Mouse (Mus musculus): ENCODE results near the gene Wrap73. TPM values are rescaled to one million over a fixed set of nuclear protein-coding genes. Genes with fewer than 3 reads are reported as not detected.

The Wrap73 gene
- polyA plus RNA-seq, 1 experiment = 69.3 TPM

DNA sequence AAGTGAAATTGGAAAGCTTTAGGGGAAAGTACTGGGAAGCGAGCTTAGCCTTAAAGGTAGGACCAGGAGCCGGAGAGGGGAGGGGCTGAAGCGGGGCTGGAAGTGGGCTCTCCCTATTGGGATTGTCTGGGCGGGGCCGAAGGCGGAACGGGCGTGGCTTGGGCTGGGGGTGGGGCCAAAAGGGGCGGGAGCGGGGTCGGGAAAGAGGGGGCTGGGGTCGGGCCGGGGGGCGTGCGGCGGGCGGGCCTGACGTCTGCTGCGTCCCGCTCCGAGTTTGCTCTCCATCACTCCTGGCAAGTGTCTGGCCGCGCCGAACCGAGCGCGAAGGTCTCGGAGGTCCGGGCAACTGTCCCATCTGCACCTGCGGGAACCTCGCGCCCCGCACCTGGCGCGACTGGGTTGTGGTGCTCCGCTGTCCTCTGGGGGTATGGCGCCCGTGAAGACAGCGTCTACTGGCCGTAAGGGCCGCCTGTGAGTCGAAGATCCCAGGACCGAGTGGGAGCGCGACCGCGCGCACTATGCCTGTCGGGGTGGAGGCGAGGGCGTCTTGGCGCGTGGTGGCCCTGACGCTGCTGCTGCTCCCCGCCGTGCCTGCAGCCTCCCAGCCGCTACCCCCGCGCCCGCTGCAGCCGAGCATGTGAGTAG is 28.5 kb downstream of the Wrap73 start, which contains the start of gene Megf6:
Gene Megf6 (plus strand): TSS at position 225 of the 645 bp plus-strand sequence.
- no peak within 1 kb of the TSS for H3K27ac ChIP-seq (ENCODE audit: control insufficient read depth, insufficient read depth, low read length)
- no peak within 1 kb of the TSS for H3K4me3 ChIP-seq (ENCODE audit: control insufficient read depth, insufficient read depth, low read length)
- H3K36me3 ChIP-seq (ENCODE audit: control insufficient read depth, insufficient read depth, low read length) = no peaks in the 10 kb centered on the region
- WGBS = 3% methylated on average over 61 of the region's 61 CpGs
- TF ChIP-seq POLR2A (IDR thresholded peaks at IDR 0.05; ENCODE audit: control insufficient read depth, extremely low read depth, insufficient read depth, low read length, poor library complexity) = no peak
- no peak for TF ChIP-seq CTCF (IDR thresholded peaks at IDR 0.05; ENCODE audit: borderline replicate concordance, control insufficient read depth, extremely low read depth, insufficient read depth, low read length, poor library complexity)
- H3K4me1 ChIP-seq (replicated peaks; ENCODE audit: control insufficient read depth, insufficient read depth, low read length) = no peaks in the 10 kb centered on the region
- peaks cover 4% of the 10 kb centered on the region; the same call in 1 of the 2 replicates for H3K27me3 ChIP-seq (ENCODE audit: control insufficient read depth, insufficient read depth, low read length)
- DNase-seq = no peak

DNA sequence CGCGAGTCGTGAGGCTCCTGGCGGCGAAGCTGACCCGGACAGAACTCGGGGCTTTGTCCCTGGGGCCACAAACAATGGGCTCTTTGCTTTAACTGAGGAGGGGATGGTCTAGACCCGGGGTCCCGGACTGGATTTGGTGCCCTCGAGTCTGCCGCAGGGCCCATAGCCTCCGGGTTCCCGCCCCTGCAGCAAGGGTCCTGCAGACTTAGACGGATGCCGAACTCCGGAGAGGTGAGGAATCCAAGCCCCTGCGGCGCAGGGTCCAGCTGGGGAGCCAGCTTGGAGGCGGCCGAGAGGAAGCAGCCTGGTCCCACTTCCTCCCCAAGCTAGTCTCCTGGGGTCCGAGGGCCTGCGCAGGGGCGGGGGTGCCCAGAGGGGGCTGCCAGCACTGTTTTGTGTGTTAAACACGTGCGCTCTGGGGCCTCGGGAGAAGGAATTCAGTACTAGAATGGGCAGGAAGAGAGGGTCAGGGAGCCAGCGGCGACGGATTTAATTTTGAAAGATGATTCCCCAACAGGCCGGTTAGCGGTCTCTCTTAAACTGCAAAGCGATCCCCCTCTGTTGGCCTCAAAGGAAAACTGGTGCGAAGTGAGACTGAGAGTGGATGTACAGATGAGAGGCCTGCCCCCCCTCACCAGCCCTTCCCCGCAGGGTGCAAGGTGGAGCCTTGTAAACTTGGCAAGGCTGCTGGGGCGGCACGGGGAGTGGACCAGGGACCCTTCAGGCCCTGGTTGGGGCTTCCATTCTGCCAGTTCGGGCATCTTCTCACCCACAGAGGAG is 29.2 kb downstream of the Wrap73 start:
- DNase-seq = no peak
- Histone ChIP-seq H3K27ac (ENCODE audit: control insufficient read depth, insufficient read depth, low read length) (no peak overlapping the region), H3K27me3 (ENCODE audit: control insufficient read depth, insufficient read depth, low read length) (peaks cover 4% of the 10 kb centered on the region; the same call in 1 of the 2 replicates), H3K4me1 (replicated peaks; ENCODE audit: control insufficient read depth, insufficient read depth, low read length) (no peaks in the 10 kb centered on the region), H3K4me3 (ENCODE audit: control insufficient read depth, insufficient read depth, low read length) (no peak overlapping the region), H3K36me3 (ENCODE audit: control insufficient read depth, insufficient read depth, low read length) (no peaks in the 10 kb centered on the region)
- WGBS = 3% methylated on average over 37 of the region's 37 CpGs
- no peak for TF ChIP-seq CTCF (IDR thresholded peaks at IDR 0.05; ENCODE audit: borderline replicate concordance, control insufficient read depth, extremely low read depth, insufficient read depth, low read length, poor library complexity)
- no peak for TF ChIP-seq POLR2A (IDR thresholded peaks at IDR 0.05; ENCODE audit: control insufficient read depth, extremely low read depth, insufficient read depth, low read length, poor library complexity)

- no peak for TF ChIP-seq POLR2A (IDR thresholded peaks at IDR 0.05; ENCODE audit: control insufficient read depth, extremely low read depth, insufficient read depth, low read length, poor library complexity)
- no peak for TF ChIP-seq CTCF (IDR thresholded peaks at IDR 0.05; ENCODE audit: borderline replicate concordance, control insufficient read depth, extremely low read depth, insufficient read depth, low read length, poor library complexity)
These were observed 29.9 kb downstream of the Wrap73 start for GRCm38 (mm10) chr4:154171931-154172604.

DNA sequence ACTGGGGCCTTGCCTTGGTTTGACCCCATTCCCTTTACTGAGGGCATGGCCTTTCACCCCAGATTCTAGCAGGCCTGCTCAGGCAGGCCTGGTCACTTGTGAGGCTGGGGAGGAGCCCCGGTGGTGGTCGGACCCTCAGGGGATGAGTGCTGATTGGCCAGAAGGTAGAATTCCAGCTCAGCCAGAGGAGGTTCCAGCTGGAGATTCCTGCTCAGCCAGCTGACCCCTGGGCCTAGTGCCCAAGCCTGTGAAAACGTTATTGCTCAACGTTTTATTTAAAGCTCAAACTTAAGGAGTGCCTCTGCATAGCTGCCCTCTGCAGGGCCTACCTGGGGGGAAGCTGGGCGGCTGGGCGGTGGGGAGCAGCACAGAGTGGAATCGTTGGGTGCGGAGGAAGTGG is 35.1 kb downstream of the Wrap73 start:
- Histone ChIP-seq H3K27ac (ENCODE audit: control insufficient read depth, insufficient read depth, low read length) (no peak overlapping the region), H3K36me3 (ENCODE audit: control insufficient read depth, insufficient read depth, low read length) (no peaks in the 10 kb centered on the region), H3K27me3 (ENCODE audit: control insufficient read depth, insufficient read depth, low read length) (no peaks in the 10 kb centered on the region; the same call in 1 of the 2 replicates), H3K4me1 (replicated peaks; ENCODE audit: control insufficient read depth, insufficient read depth, low read length) (no peaks in the 10 kb centered on the region), H3K4me3 (ENCODE audit: control insufficient read depth, insufficient read depth, low read length) (no peak overlapping the region)
- TF ChIP-seq POLR2A (IDR thresholded peaks at IDR 0.05; ENCODE audit: control insufficient read depth, extremely low read depth, insufficient read depth, low read length, poor library complexity) (no peak), CTCF (IDR thresholded peaks at IDR 0.05; ENCODE audit: borderline replicate concordance, control insufficient read depth, extremely low read depth, insufficient read depth, low read length, poor library complexity) (no peak)
- no peak for DNase-seq
- WGBS = 72% methylated on average over 8 of the region's 8 CpGs

More at GRCm38 (mm10) chr4:154171931-154172604, 29.9 kb downstream of the Wrap73 start:
- no peak for DNase-seq
- WGBS = 58% methylated on average over 13 of the region's 13 CpGs
- Histone ChIP-seq H3K36me3 (ENCODE audit: control insufficient read depth, insufficient read depth, low read length) (no peaks in the 10 kb centered on the region), H3K4me3 (ENCODE audit: control insufficient read depth, insufficient read depth, low read length) (no peak overlapping the region), H3K27ac (ENCODE audit: control insufficient read depth, insufficient read depth, low read length) (no peak overlapping the region), H3K4me1 (replicated peaks; ENCODE audit: control insufficient read depth, insufficient read depth, low read length) (no peaks in the 10 kb centered on the region), H3K27me3 (ENCODE audit: control insufficient read depth, insufficient read depth, low read length) (peaks cover 4% of the 10 kb centered on the region; the same call in 1 of the 2 replicates)

DNA sequence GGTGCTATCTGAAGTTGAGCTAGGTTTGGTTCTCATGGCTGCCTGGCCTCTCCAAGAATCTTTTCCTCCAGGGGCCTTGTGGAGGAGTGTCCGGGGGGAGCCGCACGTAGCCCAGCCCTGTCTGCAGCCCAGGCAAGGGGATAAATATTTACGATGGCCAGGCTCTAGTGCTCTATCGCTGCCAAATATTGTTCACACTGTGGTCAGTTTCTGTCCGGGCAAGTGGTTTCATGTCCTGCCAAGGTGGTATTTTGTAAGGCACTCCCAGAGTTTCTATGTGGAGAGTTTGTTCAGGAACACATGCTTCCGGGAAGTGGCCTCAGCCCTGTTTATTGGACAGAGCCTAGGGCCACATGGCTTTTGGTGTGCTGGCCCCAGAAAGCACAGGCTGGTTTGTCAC is 38.8 kb downstream of the Wrap73 start:
- no peak overlapping the region for H3K27ac ChIP-seq (ENCODE audit: control insufficient read depth, insufficient read depth, low read length)
- H3K27me3 ChIP-seq (ENCODE audit: control insufficient read depth, insufficient read depth, low read length) = no peaks in the 10 kb centered on the region
- H3K4me3 ChIP-seq (ENCODE audit: control insufficient read depth, insufficient read depth, low read length) = no peak overlapping the region
- 89% methylated on average over 7 of the region's 7 CpGs for WGBS
- H3K4me1 ChIP-seq (replicated peaks; ENCODE audit: control insufficient read depth, insufficient read depth, low read length) = no peaks in the 10 kb centered on the region
- TF ChIP-seq CTCF (IDR thresholded peaks at IDR 0.05; ENCODE audit: borderline replicate concordance, control insufficient read depth, extremely low read depth, insufficient read depth, low read length, poor library complexity) (no peak), POLR2A (IDR thresholded peaks at IDR 0.05; ENCODE audit: control insufficient read depth, extremely low read depth, insufficient read depth, low read length, poor library complexity) (no peak)
- H3K36me3 ChIP-seq (ENCODE audit: control insufficient read depth, insufficient read depth, low read length) = no peaks in the 10 kb centered on the region
- DNase-seq = no peak

- no peak overlapping the region for H3K4me3 ChIP-seq (ENCODE audit: control insufficient read depth, insufficient read depth, low read length)
- H3K4me1 ChIP-seq (replicated peaks; ENCODE audit: control insufficient read depth, insufficient read depth, low read length) = no peaks in the 10 kb centered on the region
- H3K27me3 ChIP-seq (ENCODE audit: control insufficient read depth, insufficient read depth, low read length) = no peaks in the 10 kb centered on the region
- no peaks in the 10 kb centered on the region for H3K36me3 ChIP-seq (ENCODE audit: control insufficient read depth, insufficient read depth, low read length)
- TF ChIP-seq POLR2A (IDR thresholded peaks at IDR 0.05; ENCODE audit: control insufficient read depth, extremely low read depth, insufficient read depth, low read length, poor library complexity) (no peak), CTCF (IDR thresholded peaks at IDR 0.05; ENCODE audit: borderline replicate concordance, control insufficient read depth, extremely low read depth, insufficient read depth, low read length, poor library complexity) (no peak)
- H3K27ac ChIP-seq (ENCODE audit: control insufficient read depth, insufficient read depth, low read length) = no peak overlapping the region
- DNase-seq = no peak
- 90% methylated on average over 5 of the region's 5 CpGs for WGBS
These were observed 41.4 kb downstream of the Wrap73 start for GRCm38 (mm10) chr4:154183566-154183965.
